Mouse (Mus musculus): ENCODE measurements around the gene 1700102P08Rik. TPM values are rescaled to one million over a fixed set of nuclear protein-coding genes. Genes with fewer than 3 reads are reported as not detected.

1700102P08Rik gene
- 0.47 and 0.68 TPM in 2 replicates for polyA plus RNA-seq (2015; fragmentation: Nextera tagmentation; extraction: Ambion mirVana)

GRCm38 (mm10) chr9:108392676-108393075 is at the start of gene 1700102P08Rik:
1700102P08Rik (plus strand) TSS chr9:108392805.
- no peaks in the 10 kb centered on the region for H3K4me1 ChIP-seq (replicated peaks)
- DNase-seq (no peak), ATAC-seq (ENCODE audit: low read depth) (no peak)
- H3K9ac ChIP-seq = no peak within 1 kb of the TSS
- no peaks in the 10 kb centered on the region for H3K9me3 ChIP-seq (replicated peaks)
- H3K27me3 ChIP-seq = no peaks in the 10 kb centered on the region
- H3K4me3 ChIP-seq (replicated peaks) = no peak within 1 kb of the TSS
- H3K27ac ChIP-seq = no peak within 1 kb of the TSS
- peaks cover 60% of the 10 kb centered on the region for H3K36me3 ChIP-seq
- WGBS (ENCODE audit: insufficient replicate concordance) = 87% methylated on average over 18 of the region's 18 CpGs
- H3K4me2 ChIP-seq = no peak within 1 kb of the TSS

- H3K27ac ChIP-seq = peak overlapping the region; percentile 100
- peak overlapping the region; percentile 80 for H3K9ac ChIP-seq
- no peak for ATAC-seq (ENCODE audit: low read depth)
Observed at GRCm38 (mm10) chr9:108343331-108343730, 49.3 kb upstream of the 1700102P08Rik start.

GRCm38 (mm10) chr9:108343835-108344234 is 48.8 kb upstream of the 1700102P08Rik start:
- Histone ChIP-seq H3K9me3 (replicated peaks) (no peaks in the 10 kb centered on the region), H3K27ac (peak overlapping the region; percentile 100), H3K4me3 (replicated peaks) (no peak overlapping the region), H3K36me3 (peaks cover 24% of the 10 kb centered on the region), H3K4me1 (replicated peaks) (peaks cover 73% of the 10 kb centered on the region), H3K9ac (peak overlapping the region; percentile 80), H3K27me3 (no peaks in the 10 kb centered on the region), H3K4me2 (peak overlapping the region; percentile 76)
- peak; percentile 48 for DNase-seq
- 42% methylated on average over 1 of the region's 1 CpGs for WGBS (ENCODE audit: insufficient replicate concordance)
- no peak for ATAC-seq (ENCODE audit: low read depth)

More at GRCm38 (mm10) chr9:108343331-108343730, 49.3 kb upstream of the 1700102P08Rik start:
- no peak for DNase-seq
- H3K27me3 ChIP-seq = no peaks in the 10 kb centered on the region
- no peaks in the 10 kb centered on the region for H3K9me3 ChIP-seq (replicated peaks)
- H3K4me2 ChIP-seq = peak overlapping the region; percentile 76
- peaks cover 73% of the 10 kb centered on the region for H3K4me1 ChIP-seq (replicated peaks)
- WGBS (ENCODE audit: insufficient replicate concordance) = 42% methylated on average over 3 of the region's 3 CpGs
- peaks cover 26% of the 10 kb centered on the region for H3K36me3 ChIP-seq
- no peak overlapping the region for H3K4me3 ChIP-seq (replicated peaks)

- peak overlapping the region; percentile 100 for H3K27ac ChIP-seq
- peaks cover 79% of the 10 kb centered on the region for H3K4me1 ChIP-seq (replicated peaks)
- H3K9me3 ChIP-seq (replicated peaks) = no peaks in the 10 kb centered on the region
- H3K4me3 ChIP-seq (replicated peaks) = no peak overlapping the region
- H3K27me3 ChIP-seq = no peaks in the 10 kb centered on the region
- H3K36me3 ChIP-seq = peaks cover 21% of the 10 kb centered on the region
- peak overlapping the region; percentile 80 for H3K9ac ChIP-seq
- WGBS (ENCODE audit: insufficient replicate concordance) = 69% methylated on average over 4 of the region's 4 CpGs
- no peak for DNase-seq
- H3K4me2 ChIP-seq = peak overlapping the region; percentile 76; the same call in 1 of the 2 replicates
- no peak for ATAC-seq (ENCODE audit: low read depth)
Observed at GRCm38 (mm10) chr9:108344471-108344870, 48.1 kb upstream of the 1700102P08Rik start.

- no peak for ATAC-seq (ENCODE audit: low read depth)
- WGBS (ENCODE audit: insufficient replicate concordance) = 4% methylated on average over 11 of the region's 11 CpGs
- peak overlapping the region; percentile 99 for H3K27ac ChIP-seq
- DNase-seq = no peak
- H3K9ac ChIP-seq = peak overlapping the region; percentile 91
- H3K4me3 ChIP-seq (replicated peaks) = peak overlapping the region; percentile 90
- peaks cover 22% of the 10 kb centered on the region for H3K36me3 ChIP-seq
- H3K27me3 ChIP-seq = no peaks in the 10 kb centered on the region
- H3K9me3 ChIP-seq (replicated peaks) = no peaks in the 10 kb centered on the region
- peak overlapping the region; percentile 85 for H3K4me2 ChIP-seq
- H3K4me1 ChIP-seq (replicated peaks) = peaks cover 73% of the 10 kb centered on the region
Observed at GRCm38 (mm10) chr9:108347024-108347423, 45.6 kb upstream of the 1700102P08Rik start.

- peaks cover 66% of the 10 kb centered on the region for H3K4me1 ChIP-seq (replicated peaks)
- peak within 1 kb of the TSS; percentile 90 for H3K4me3 ChIP-seq (replicated peaks)
- under 1% methylated on average over 75 of the region's 75 CpGs for WGBS (ENCODE audit: insufficient replicate concordance)
- peak within 1 kb of the TSS; percentile 91 for H3K9ac ChIP-seq
- peaks cover 29% of the 10 kb centered on the region for H3K36me3 ChIP-seq
- ATAC-seq (ENCODE audit: low read depth) (peak; percentile 88), DNase-seq (peak; percentile 80)
- H3K9me3 ChIP-seq (replicated peaks) = no peaks in the 10 kb centered on the region
- peak within 1 kb of the TSS; percentile 85 for H3K4me2 ChIP-seq
- peak within 1 kb of the TSS; percentile 99 for H3K27ac ChIP-seq
- H3K27me3 ChIP-seq = no peaks in the 10 kb centered on the region
Observed at GRCm38 (mm10) chr9:108347540-108348289, 44.9 kb upstream of the 1700102P08Rik start, which contains the start of gene Usp4. Usp4 (plus strand) TSS chr9:108347853.

- no peaks in the 10 kb centered on the region for H3K9me3 ChIP-seq (replicated peaks)
- DNase-seq (no peak), ATAC-seq (ENCODE audit: low read depth) (no peak)
- peak overlapping the region; percentile 91 for H3K9ac ChIP-seq
- WGBS (ENCODE audit: insufficient replicate concordance) = 2% methylated on average over 14 of the region's 14 CpGs
- peak overlapping the region; percentile 85 for H3K4me2 ChIP-seq
- H3K27ac ChIP-seq = peak overlapping the region; percentile 99
- peaks cover 35% of the 10 kb centered on the region for H3K36me3 ChIP-seq
- H3K4me3 ChIP-seq (replicated peaks) = peak overlapping the region; percentile 90
- no peaks in the 10 kb centered on the region for H3K27me3 ChIP-seq
- peaks cover 60% of the 10 kb centered on the region for H3K4me1 ChIP-seq (replicated peaks)
Observed at GRCm38 (mm10) chr9:108348290-108348680, 44.3 kb upstream of the 1700102P08Rik start.

GRCm38 (mm10) chr9:108349727-108350126 is 42.9 kb upstream of the 1700102P08Rik start:
- H3K36me3 ChIP-seq = peaks cover 49% of the 10 kb centered on the region

GRCm38 (mm10) chr9:108378234-108378633 is 14.4 kb upstream of the 1700102P08Rik start:
- Histone ChIP-seq H3K9me3 (replicated peaks) (no peaks in the 10 kb centered on the region), H3K27ac (no peak overlapping the region), H3K4me2 (no peak overlapping the region), H3K4me3 (replicated peaks) (no peak overlapping the region), H3K4me1 (replicated peaks) (no peaks in the 10 kb centered on the region), H3K27me3 (no peaks in the 10 kb centered on the region), H3K36me3 (peaks cover 93% of the 10 kb centered on the region), H3K9ac (no peak overlapping the region)
- ATAC-seq (ENCODE audit: low read depth) (no peak), DNase-seq (no peak)
- WGBS (ENCODE audit: insufficient replicate concordance) = 75% methylated on average over 9 of the region's 9 CpGs

More at GRCm38 (mm10) chr9:108349727-108350126, 42.9 kb upstream of the 1700102P08Rik start:
- Histone ChIP-seq H3K4me2 (peak overlapping the region; percentile 85), H3K4me3 (replicated peaks) (peak overlapping the region; percentile 90), H3K27ac (peak overlapping the region; percentile 99), H3K9ac (peak overlapping the region; percentile 91), H3K4me1 (replicated peaks) (peaks cover 46% of the 10 kb centered on the region), H3K9me3 (replicated peaks) (no peaks in the 10 kb centered on the region), H3K27me3 (no peaks in the 10 kb centered on the region)
- 39% methylated on average over 4 of the region's 4 CpGs for WGBS (ENCODE audit: insufficient replicate concordance)
- DNase-seq (peak; percentile 26), ATAC-seq (ENCODE audit: low read depth) (0 out of 2 replicates have a peak, but pooled peaks have one; percentile 18)

- Histone ChIP-seq H3K9me3 (replicated peaks) (no peaks in the 10 kb centered on the region), H3K27ac (no peak overlapping the region), H3K4me2 (no peak overlapping the region), H3K4me3 (replicated peaks) (no peak overlapping the region), H3K36me3 (peaks cover 93% of the 10 kb centered on the region), H3K9ac (no peak overlapping the region), H3K4me1 (replicated peaks) (no peaks in the 10 kb centered on the region), H3K27me3 (no peaks in the 10 kb centered on the region)
- WGBS (ENCODE audit: insufficient replicate concordance) = 87% methylated on average over 5 of the region's 5 CpGs
- ATAC-seq (ENCODE audit: low read depth) = no peak
- no peak for DNase-seq
Observed at GRCm38 (mm10) chr9:108378736-108379135, 13.9 kb upstream of the 1700102P08Rik start.

GRCm38 (mm10) chr9:108379294-108379693 is 13.3 kb upstream of the 1700102P08Rik start:
- Histone ChIP-seq H3K36me3 (peaks cover 93% of the 10 kb centered on the region), H3K27me3 (no peaks in the 10 kb centered on the region), H3K9me3 (replicated peaks) (no peaks in the 10 kb centered on the region), H3K4me1 (replicated peaks) (no peaks in the 10 kb centered on the region), H3K27ac (no peak overlapping the region), H3K9ac (no peak overlapping the region), H3K4me3 (replicated peaks) (no peak overlapping the region), H3K4me2 (no peak overlapping the region)
- ATAC-seq (ENCODE audit: low read depth) (no peak), DNase-seq (no peak)
- WGBS (ENCODE audit: insufficient replicate concordance) = 92% methylated on average over 4 of the region's 4 CpGs

All from liver, embryonic 13.5 days (tissue).